Mouse (Mus musculus): Measurements from ENCODE around the gene Hist1h2ak. TPM values are rescaled to one million over a fixed set of nuclear protein-coding genes. Genes with fewer than 3 reads are reported as not detected.
"Not testable (repeated sequence)": the region's sequence is repeated elsewhere in the genome, so short reads cannot be mapped to it uniquely, and the experiment has no call there.

Hist1h2ak gene
- total RNA-seq (2014; rRNA removed; ENCODE audit: low replicate concordance) (128 and 633 TPM in 2 replicates), polyA plus RNA-seq (2015; fragmentation: Nextera tagmentation; extraction: Ambion mirVana) (10.3 and 10.7 TPM in 2 replicates)

DNA sequence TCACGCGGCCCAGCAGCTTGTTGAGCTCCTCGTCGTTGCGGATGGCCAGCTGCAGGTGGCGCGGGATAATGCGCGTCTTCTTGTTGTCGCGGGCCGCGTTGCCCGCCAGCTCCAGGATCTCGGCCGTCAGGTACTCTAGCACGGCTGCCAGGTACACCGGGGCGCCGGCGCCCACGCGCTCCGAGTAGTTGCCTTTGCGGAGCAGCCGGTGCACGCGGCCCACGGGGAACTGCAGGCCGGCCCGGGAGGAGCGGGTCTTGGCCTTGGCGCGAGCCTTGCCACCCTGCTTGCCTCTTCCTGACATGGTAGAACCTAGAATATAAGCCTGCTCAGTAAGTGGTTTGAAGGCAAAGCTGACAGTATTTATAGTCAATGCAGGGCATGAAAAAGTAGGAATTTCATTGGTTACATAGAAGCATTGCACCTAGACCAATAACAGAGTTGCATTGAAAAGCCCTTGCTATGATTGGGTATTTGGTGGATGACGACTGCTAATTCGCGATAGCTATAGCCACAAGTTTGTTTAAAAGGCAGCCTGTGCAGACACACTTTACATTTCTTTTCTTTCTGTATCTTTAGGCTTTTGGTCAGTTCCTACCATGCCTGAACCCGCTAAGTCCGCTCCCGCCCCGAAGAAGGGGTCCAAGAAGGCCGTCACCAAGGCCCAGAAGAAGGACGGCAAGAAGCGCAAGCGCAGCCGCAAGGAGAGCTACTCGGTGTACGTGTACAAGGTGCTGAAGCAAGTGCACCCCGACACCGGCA, at the start of gene Hist1h2ak, which contains the start of gene Hist1h2bn:
Hist1h2ak (minus strand) TSS at position 304 of the 762 bp plus-strand sequence.
Hist1h2bn (plus strand) TSS at position 600 of the 762 bp plus-strand sequence.
- Histone ChIP-seq H3K9ac (replicated peaks; ENCODE audit: low read depth, low read length) (peak within 1 kb of the TSS; percentile 51), H3K4me1 (ENCODE audit: control insufficient read depth, insufficient read depth) (peaks cover 23% of the 10 kb centered on the region), H3K4me3 (ENCODE audit: low read depth, low read length) (peak within 1 kb of the TSS; percentile 51), H3K4me2 (ENCODE audit: low read depth, low read length) (peak within 1 kb of the TSS; percentile 72), H3K27ac (ENCODE audit: low read depth) (peak within 1 kb of the TSS; percentile 94)
- ATAC-seq (ENCODE audit: insufficient read depth, low read depth) (peak; percentile 92), DNase-seq (ENCODE audit: low spot score) (peak; percentile 98)
- H3K27me3 ChIP-seq (ENCODE audit: control insufficient read depth, insufficient read depth, low read length); H3K9me3 ChIP-seq (replicated peaks; ENCODE audit: control insufficient read depth, low read length); H3K36me3 ChIP-seq (replicated peaks; ENCODE audit: control insufficient read depth, insufficient read depth, low read length): not testable (repeated sequence)
- WGBS, result 0% methylated on average over 36 of the region's 50 CpGs

DNA sequence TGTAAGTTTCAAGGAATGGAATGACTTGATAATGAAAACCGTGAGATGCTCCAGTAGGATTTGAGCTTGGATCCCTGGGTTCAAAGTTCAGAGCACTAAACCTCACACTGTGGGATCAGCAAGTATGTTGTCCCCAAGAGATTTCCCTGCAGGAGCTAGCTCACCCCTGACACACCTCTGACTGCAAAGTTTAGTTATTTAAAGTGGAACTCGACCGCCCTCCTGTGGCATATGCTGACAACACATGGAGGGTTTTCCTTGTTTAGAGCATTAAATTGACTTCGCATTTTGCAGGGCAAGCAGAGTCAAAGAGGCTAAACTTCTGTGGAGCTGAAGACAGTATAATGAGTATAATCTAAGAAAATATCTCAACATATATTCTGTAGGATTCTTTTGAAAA, 49.4 kb upstream of the Hist1h2ak start:
- no CpG with 5 or more reads among the region's 4 CpGs for WGBS
- H3K27me3 ChIP-seq (ENCODE audit: control insufficient read depth, insufficient read depth, low read length); H3K36me3 ChIP-seq (replicated peaks; ENCODE audit: control insufficient read depth, insufficient read depth, low read length); H3K9ac ChIP-seq (replicated peaks; ENCODE audit: low read depth, low read length); H3K9me3 ChIP-seq (replicated peaks; ENCODE audit: control insufficient read depth, low read length); H3K4me1 ChIP-seq (ENCODE audit: control insufficient read depth, insufficient read depth); H3K4me2 ChIP-seq (ENCODE audit: low read depth, low read length); H3K4me3 ChIP-seq (ENCODE audit: low read depth, low read length); DNase-seq (ENCODE audit: low spot score); H3K27ac ChIP-seq (ENCODE audit: low read depth): not testable (repeated sequence)
- ATAC-seq (ENCODE audit: insufficient read depth, low read depth), result peak; percentile 66; the same call in 1 of the 2 replicates

DNA sequence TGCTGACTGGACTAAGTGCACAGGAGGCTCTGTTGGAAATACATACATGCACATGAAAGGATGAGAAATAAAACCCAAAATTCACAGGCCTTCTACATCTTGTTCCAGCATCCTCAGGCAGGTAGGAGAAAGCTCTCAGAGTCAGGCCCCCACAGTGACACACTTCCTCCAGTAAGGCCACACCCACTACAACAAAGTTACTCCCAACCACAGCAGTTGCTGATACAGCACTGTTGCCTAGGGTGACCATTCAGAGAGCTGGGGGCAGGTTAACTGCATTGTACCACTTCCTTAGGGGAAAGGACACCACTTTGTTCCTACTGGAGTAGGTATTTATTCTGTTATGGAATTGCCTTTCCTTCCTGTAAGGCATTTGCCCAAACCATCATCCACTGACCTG, 43.5 kb upstream of the Hist1h2ak start:
- H3K9ac ChIP-seq (replicated peaks; ENCODE audit: low read depth, low read length); H3K27me3 ChIP-seq (ENCODE audit: control insufficient read depth, insufficient read depth, low read length): not testable (repeated sequence)

DNA sequence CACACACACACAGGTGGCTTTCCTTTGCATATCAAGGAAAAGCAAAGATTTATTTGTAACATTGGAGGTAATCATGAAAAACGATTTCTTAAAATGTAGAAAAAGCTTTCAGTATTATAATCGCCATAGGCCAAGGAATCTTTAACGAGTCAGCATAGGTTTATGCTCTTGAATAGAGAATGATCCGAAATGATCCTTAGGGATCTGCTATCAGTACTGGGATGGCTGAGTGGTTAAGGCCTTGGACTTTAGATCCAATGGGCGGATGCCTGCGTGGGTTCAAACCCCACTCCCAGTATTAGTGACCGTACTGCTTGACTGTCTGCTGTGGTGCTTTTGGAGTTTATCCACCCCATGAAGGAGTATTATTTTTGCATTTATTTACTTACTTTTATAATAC, 42.0 kb upstream of the Hist1h2ak start:
- Histone ChIP-seq H3K9ac (replicated peaks; ENCODE audit: low read depth, low read length) (no peak overlapping the region), H3K9me3 (replicated peaks; ENCODE audit: control insufficient read depth, low read length) (no peaks in the 10 kb centered on the region), H3K4me2 (ENCODE audit: low read depth, low read length) (no peak overlapping the region), H3K27ac (ENCODE audit: low read depth) (no peak overlapping the region), H3K4me3 (ENCODE audit: low read depth, low read length) (no peak overlapping the region), H3K4me1 (ENCODE audit: control insufficient read depth, insufficient read depth) (peaks cover 5% of the 10 kb centered on the region; the same call in 1 of the 2 replicates), H3K36me3 (replicated peaks; ENCODE audit: control insufficient read depth, insufficient read depth, low read length) (no peaks in the 10 kb centered on the region), H3K27me3 (ENCODE audit: control insufficient read depth, insufficient read depth, low read length) (no peaks in the 10 kb centered on the region)
- 87% methylated on average over 7 of the region's 7 CpGs for WGBS
- no peak for DNase-seq (ENCODE audit: low spot score)
- TF ChIP-seq CTCF (IDR thresholded peaks at IDR 0.05; ENCODE audit: low read depth) (no peak), EP300 (IDR thresholded peaks at IDR 0.05; ENCODE audit: low read depth) (no peak)
- no peak for ATAC-seq (ENCODE audit: insufficient read depth, low read depth)

More for the DNA sequence above, 43.5 kb upstream of the Hist1h2ak start:
- ATAC-seq (ENCODE audit: insufficient read depth, low read depth); H3K4me3 ChIP-seq (ENCODE audit: low read depth, low read length); H3K36me3 ChIP-seq (replicated peaks; ENCODE audit: control insufficient read depth, insufficient read depth, low read length); DNase-seq (ENCODE audit: low spot score); H3K4me2 ChIP-seq (ENCODE audit: low read depth, low read length); H3K27ac ChIP-seq (ENCODE audit: low read depth); H3K9me3 ChIP-seq (replicated peaks; ENCODE audit: control insufficient read depth, low read length); H3K4me1 ChIP-seq (ENCODE audit: control insufficient read depth, insufficient read depth): not testable (repeated sequence)

DNA sequence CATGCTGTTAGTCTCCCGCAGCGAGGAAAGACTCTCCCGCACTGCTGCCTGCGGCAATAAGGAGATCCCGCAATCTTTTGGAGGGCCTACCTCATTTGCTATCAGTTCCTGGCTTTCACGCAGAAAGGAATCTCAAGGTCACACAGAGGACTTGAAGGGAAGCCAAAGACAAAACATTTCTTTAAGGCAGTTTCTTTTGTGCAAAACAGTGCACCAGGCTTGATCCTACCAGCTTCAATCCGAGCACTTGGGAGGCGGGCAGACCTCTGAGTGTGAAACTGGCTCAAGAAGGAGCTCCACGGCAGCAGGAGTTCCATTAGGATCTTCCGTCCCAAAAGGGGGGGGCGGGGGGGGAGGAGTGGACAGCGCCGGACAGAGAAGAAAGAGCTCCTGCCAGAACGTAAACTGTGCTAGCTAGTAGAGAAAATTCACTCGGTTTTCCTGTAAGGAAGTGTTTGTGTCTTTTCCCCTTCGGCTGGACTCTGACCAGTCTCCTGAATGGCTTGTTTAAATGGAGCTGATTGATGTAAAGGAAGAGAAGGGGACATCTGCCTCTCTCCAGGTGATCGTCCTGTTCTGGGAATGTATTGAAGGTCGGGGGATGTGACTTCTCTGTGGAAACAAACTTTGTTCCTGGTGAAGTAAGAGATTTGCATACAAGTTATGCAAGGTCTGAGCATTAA, 37.1 kb upstream of the Hist1h2ak start:
- H3K9me3 ChIP-seq (replicated peaks; ENCODE audit: control insufficient read depth, low read length), result no peaks in the 10 kb centered on the region
- DNase-seq (ENCODE audit: low spot score) (peak; percentile 18), ATAC-seq (ENCODE audit: insufficient read depth, low read depth) (no peak)
- peaks cover 22% of the 10 kb centered on the region for H3K4me1 ChIP-seq (ENCODE audit: control insufficient read depth, insufficient read depth)
- H3K4me2 ChIP-seq (ENCODE audit: low read depth, low read length), result peak overlapping the region; percentile 60
- peak overlapping the region; percentile 18 for H3K9ac ChIP-seq (replicated peaks; ENCODE audit: low read depth, low read length)
- WGBS, result 7% methylated on average over 18 of the region's 18 CpGs
- H3K36me3 ChIP-seq (replicated peaks; ENCODE audit: control insufficient read depth, insufficient read depth, low read length), result no peaks in the 10 kb centered on the region
- H3K27ac ChIP-seq (ENCODE audit: low read depth), result no peak overlapping the region
- no peak for TF ChIP-seq CTCF (IDR thresholded peaks at IDR 0.05; ENCODE audit: low read depth)
- no peak for TF ChIP-seq EP300 (IDR thresholded peaks at IDR 0.05; ENCODE audit: low read depth)
- H3K27me3 ChIP-seq (ENCODE audit: control insufficient read depth, insufficient read depth, low read length), result no peaks in the 10 kb centered on the region
- peak overlapping the region; percentile 30 for H3K4me3 ChIP-seq (ENCODE audit: low read depth, low read length)
